Mouse (Mus musculus) embryonic fibroblast, embryonic 13.5 days (primary cell): ENCODE data around the gene Asb4.

ENCODE experiments used
- CTCF ChIP-seq: IDR thresholded peaks from 2 replicates; pipeline ENCODE4 v1.5.1; 2011; ENCODE audit warnings: mild to moderate bottlenecking, control low read depth, low read length, moderate library complexity, borderline replicate concordance; ENCODE audit not compliant: insufficient read depth
- POLR2A ChIP-seq: IDR thresholded peaks from 2 replicates; pipeline ENCODE4 v1.6.1; 2011; ENCODE audit warnings: low read depth, mild to moderate bottlenecking, control low read depth, low read length, moderate library complexity

- TF ChIP-seq POLR2A (no peak), CTCF (no peak)
Observed at GRCm38 (mm10) chr6:5344255-5344654, 38.9 kb upstream of the Asb4 start.
